In the genomic region with DNA sequence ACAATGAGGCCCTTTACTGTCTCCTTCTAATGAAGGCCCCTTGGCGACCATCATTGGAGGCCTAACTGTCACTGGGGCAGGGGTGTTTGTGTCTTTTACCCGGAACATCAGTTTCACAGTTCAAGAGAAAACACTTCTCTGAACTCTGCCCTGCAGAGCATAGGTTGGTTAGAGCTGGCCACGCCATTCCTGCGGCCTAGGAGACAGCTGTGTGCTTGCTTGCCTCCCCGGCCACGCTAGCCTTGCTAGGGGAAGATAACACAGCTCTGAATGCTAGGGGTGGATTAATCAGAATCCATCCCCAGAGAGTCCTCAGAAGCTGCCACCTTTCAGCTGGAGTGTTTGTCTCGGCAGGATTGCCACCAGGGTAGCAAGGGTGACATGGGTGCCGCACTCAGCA, we compare ENCODE assay signal across 21 mouse cellular contexts. TPM values are rescaled to one million over a fixed set of nuclear protein-coding genes. Genes with fewer than 3 reads are reported as not detected.
A peak's percentile ranks its signal among the peaks of the same experiment; 100 is the strongest.
DNase-seq lines count a peak whose midpoint lies in the region; ATAC-seq and TF ChIP-seq lines count a peak whose summit lies in the region.
"Had no signal": no experiment of that assay in that cellular context is flagged by ENCODE, and none has a peak within 500 bp of the region (broad histone marks: within the 10 kb centered on the region; RNA-seq: fewer than 3 reads in every experiment).

No protein-coding gene starts in this region.

- 69% methylated on average over 8 of the region's 8 CpGs for WGBS in kidney, adult 2 months
- 78% methylated on average over 8 of the region's 8 CpGs for WGBS in kidney, embryonic 15.5 days
- 77% methylated on average over 8 of the region's 8 CpGs for WGBS in kidney, postnatal 0 days
- WGBS in liver, embryonic 12.5 days (ENCODE audit: insufficient replicate concordance) = 38% methylated on average over 8 of the region's 8 CpGs
- 89% methylated on average over 8 of the region's 8 CpGs for WGBS in forebrain, embryonic 10.5 days
- 92% methylated on average over 8 of the region's 8 CpGs for WGBS in forebrain, embryonic 15.5 days

- no peaks in the 10 kb centered on the region for H3K9me3 ChIP-seq in kidney, embryonic 15.5 days (replicated peaks)
- no peaks in the 10 kb centered on the region for H3K9me3 ChIP-seq in kidney, postnatal 0 days (replicated peaks; ENCODE audit: low read length)
- H3K9me3 ChIP-seq in liver, embryonic 12.5 days (replicated peaks) = no peaks in the 10 kb centered on the region
- H3K9me3 ChIP-seq in forebrain, embryonic 10.5 days = no peaks in the 10 kb centered on the region
- H3K9me3 ChIP-seq in forebrain, embryonic 15.5 days = no peaks in the 10 kb centered on the region
- H3K9me3 ChIP-seq: embryonic facial prominence, embryonic 12.5 days; heart, embryonic 10.5 days; limb, embryonic 10.5 days; midbrain, embryonic 13.5 days had no signal

- no peaks in the 10 kb centered on the region for H3K36me3 ChIP-seq in kidney, adult 2 months (ENCODE audit: control insufficient read depth, insufficient read depth, low read length)
- peaks cover 24% of the 10 kb centered on the region for H3K36me3 ChIP-seq in kidney, embryonic 15.5 days
- no peaks in the 10 kb centered on the region for H3K36me3 ChIP-seq in kidney, postnatal 0 days (ENCODE audit: insufficient read depth, low read length)
- H3K36me3 ChIP-seq in liver, embryonic 12.5 days = no peaks in the 10 kb centered on the region
- H3K36me3 ChIP-seq in myocyte (ENCODE audit: control insufficient read depth, insufficient read depth) = no peaks in the 10 kb centered on the region
- H3K36me3 ChIP-seq in forebrain, embryonic 10.5 days (replicated peaks) = peaks cover 91% of the 10 kb centered on the region
- H3K36me3 ChIP-seq in forebrain, embryonic 15.5 days = 0 out of 2 replicates have a peak, but pooled peaks cover 4% of the 10 kb centered on the region

- peaks cover 6% of the 10 kb centered on the region; the same call in 1 of the 2 replicates for H3K4me1 ChIP-seq in kidney, adult 2 months (ENCODE audit: control insufficient read depth, insufficient read depth, low read length)
- H3K4me1 ChIP-seq in kidney, embryonic 15.5 days = peaks cover 6% of the 10 kb centered on the region
- H3K4me1 ChIP-seq in kidney, postnatal 0 days (replicated peaks; ENCODE audit: insufficient read depth, low read length) = 0 out of 2 replicates have a peak, but pooled peaks cover 3% of the 10 kb centered on the region
- peaks cover 25% of the 10 kb centered on the region for H3K4me1 ChIP-seq in liver, embryonic 12.5 days
- H3K4me1 ChIP-seq in forebrain, embryonic 10.5 days = no peaks in the 10 kb centered on the region
- H3K4me1 ChIP-seq in forebrain, embryonic 15.5 days = no peaks in the 10 kb centered on the region
- H3K4me1 ChIP-seq: embryonic facial prominence, embryonic 12.5 days; midbrain, embryonic 13.5 days had no signal

- H3K9ac ChIP-seq in kidney, embryonic 15.5 days = no peak overlapping the region
- H3K9ac ChIP-seq in kidney, postnatal 0 days (ENCODE audit: low read depth, low read length) = no peak overlapping the region
- H3K9ac ChIP-seq in liver, embryonic 12.5 days = no peak overlapping the region
- H3K9ac ChIP-seq in forebrain, embryonic 15.5 days (replicated peaks) = no peak overlapping the region
- H3K9ac ChIP-seq: embryonic facial prominence, embryonic 12.5 days; hindbrain, embryonic 14.5 days; lung, embryonic 14.5 days; midbrain, embryonic 13.5 days had no signal

- no peaks in the 10 kb centered on the region for H3K27me3 ChIP-seq in kidney, adult 2 months (replicated peaks; ENCODE audit: control insufficient read depth, insufficient read depth, low read length)
- no peaks in the 10 kb centered on the region for H3K27me3 ChIP-seq in kidney, embryonic 15.5 days
- no peaks in the 10 kb centered on the region for H3K27me3 ChIP-seq in kidney, postnatal 0 days (ENCODE audit: insufficient read depth, low read length)
- no peaks in the 10 kb centered on the region for H3K27me3 ChIP-seq in liver, embryonic 12.5 days (replicated peaks)
- no peaks in the 10 kb centered on the region for H3K27me3 ChIP-seq in myocyte (ENCODE audit: control insufficient read depth, insufficient read depth, insufficient read length)
- no peaks in the 10 kb centered on the region for H3K27me3 ChIP-seq in forebrain, embryonic 10.5 days (ENCODE audit: poor library complexity, severe bottlenecking)
- H3K27me3 ChIP-seq in forebrain, embryonic 15.5 days = no peaks in the 10 kb centered on the region
- H3K27me3 ChIP-seq: embryonic facial prominence, embryonic 12.5 days; midbrain, embryonic 13.5 days had no signal

- no peak for TF ChIP-seq CTCF in kidney, adult 2 months (conservative IDR thresholded peaks at IDR 0.05; ENCODE audit: insufficient read depth, insufficient read length, low read depth, low read length)
- no peak for TF ChIP-seq CTCF in kidney, postnatal 0 days (IDR thresholded peaks at IDR 0.05; ENCODE audit: low read depth)

- H3K4me2 ChIP-seq in kidney, embryonic 15.5 days = no peak overlapping the region
- H3K4me2 ChIP-seq in kidney, postnatal 0 days (ENCODE audit: low read length) = no peak overlapping the region
- H3K4me2 ChIP-seq in liver, embryonic 12.5 days = no peak overlapping the region
- H3K4me2 ChIP-seq in myocyte (ENCODE audit: low read depth) = no peak overlapping the region
- H3K4me2 ChIP-seq in forebrain, embryonic 15.5 days (replicated peaks) = no peak overlapping the region
- H3K4me2 ChIP-seq: embryonic facial prominence, embryonic 12.5 days; hindbrain, embryonic 14.5 days; lung, embryonic 14.5 days; midbrain, embryonic 13.5 days had no signal

- no peak for ATAC-seq in kidney, embryonic 15.5 days (replicated peaks; ENCODE audit: low FRiP score)
- ATAC-seq in kidney, postnatal 0 days (replicated peaks; ENCODE audit: low FRiP score, low read depth) = peak; percentile 65; the same call in 1 of the 2 replicates
- ATAC-seq in liver, embryonic 12.5 days = peak; percentile 76
- ATAC-seq in forebrain, embryonic 15.5 days (replicated peaks) = no peak
- ATAC-seq: midbrain, embryonic 13.5 days had no signal

- DNase-seq in kidney, adult 2 months = peak; percentile 82
- DNase-seq in kidney, postnatal 0 days (ENCODE audit: low spot score) = no peak
- DNase-seq in ovary, postnatal 14 days (ENCODE audit: low spot score) = no peak
- DNase-seq in forebrain, embryonic 10.5 days (ENCODE audit: extremely low spot score, low spot score) = no peak
- DNase-seq: adrenal gland, adult 8-10 months; cerebellum, adult 8-10 months; gastrocnemius, postnatal 25 days; heart, postnatal 14 days; lung, embryonic 14.5 days; right cerebral cortex, adult 18-20 months; thymus, adult 2 months had no signal

- no peak for TF ChIP-seq POLR2A in kidney, adult 2 months (IDR thresholded peaks at IDR 0.05; ENCODE audit: low read depth, low read length)
- TF ChIP-seq POLR2A in myocyte (IDR thresholded peaks at IDR 0.05; ENCODE audit: insufficient read length, low read depth) = no peak

- peak overlapping the region; percentile 65 for H3K27ac ChIP-seq in kidney, adult 2 months (ENCODE audit: insufficient read depth, low read depth, low read length)
- H3K27ac ChIP-seq in kidney, embryonic 15.5 days = no peak overlapping the region
- H3K27ac ChIP-seq in kidney, postnatal 0 days = no peak overlapping the region
- H3K27ac ChIP-seq in liver, embryonic 12.5 days = peak overlapping the region; percentile 46
- H3K27ac ChIP-seq in forebrain, embryonic 10.5 days = no peak overlapping the region
- H3K27ac ChIP-seq in forebrain, embryonic 15.5 days (replicated peaks) = no peak overlapping the region
- H3K27ac ChIP-seq: embryonic facial prominence, embryonic 12.5 days; heart, embryonic 10.5 days; hindbrain, embryonic 14.5 days; limb, embryonic 10.5 days; macrophage; midbrain, embryonic 13.5 days had no signal

- H3K79me2 ChIP-seq in myocyte (ENCODE audit: control insufficient read depth, insufficient read depth) = no peaks in the 10 kb centered on the region

- H3K4me3 ChIP-seq in kidney, adult 2 months (ENCODE audit: insufficient read depth, low read depth, low read length) = no peak overlapping the region
- H3K4me3 ChIP-seq in kidney, embryonic 15.5 days (replicated peaks) = no peak overlapping the region
- no peak overlapping the region for H3K4me3 ChIP-seq in kidney, postnatal 0 days (replicated peaks; ENCODE audit: low read depth, low read length)
- H3K4me3 ChIP-seq in liver, embryonic 12.5 days = no peak overlapping the region
- H3K4me3 ChIP-seq in myocyte = no peak overlapping the region
- H3K4me3 ChIP-seq in forebrain, embryonic 10.5 days = no peak overlapping the region
- H3K4me3 ChIP-seq in forebrain, embryonic 15.5 days = no peak overlapping the region
- H3K4me3 ChIP-seq: embryonic facial prominence, embryonic 12.5 days; heart, embryonic 10.5 days; limb, embryonic 10.5 days; midbrain, embryonic 13.5 days had no signal

- H3ac ChIP-seq in myocyte (ENCODE audit: control insufficient read depth, insufficient read length) = no peak overlapping the region

TF ChIP-seq in myocyte, 11 proteins besides CTCF, POLR2A, EP300 and RAD21:
- peak in 2 of 3 experiments; percentile 48 to 77 for TF ChIP-seq MYOG (IDR thresholded peaks at IDR 0.05; ENCODE audit: control insufficient read depth in 1 of 3, insufficient read depth in 1 of 3, insufficient read length in 2 of 3, low read depth in 2 of 3)
- TF ChIP-seq MYOD1 (IDR thresholded peaks at IDR 0.05; ENCODE audit: control insufficient read depth in 1 of 3, insufficient read length in 2 of 3, low read depth in 2 of 3) = peak in 2 of 3 experiments; percentile 23
- TF ChIP-seq TCF12 (IDR thresholded peaks at IDR 0.05; ENCODE audit: insufficient read depth, poor library complexity, severe bottlenecking) = no peak

RNA-seq across cellular contexts. Expression of gene Aqp1, which starts 36.8 kb away (rescaled TPM):
- 1,148 and 1,467 TPM in 2 replicates for polyA plus RNA-seq in kidney, adult 2 months (2012; rRNA removed)
- polyA plus RNA-seq in kidney, embryonic 15.5 days (2015; fragmentation: Nextera tagmentation; extraction: Ambion mirVana) = 29.9 and 38.4 TPM in 2 replicates
- polyA plus RNA-seq in kidney, postnatal 0 days (2015; fragmentation: Nextera tagmentation; extraction: Ambion mirVana) = 140 and 148 TPM in 2 replicates
- 29.1 and 29.5 TPM in 2 replicates for polyA plus RNA-seq in liver, embryonic 12.5 days (2016; fragmentation: Nextera tagmentation; extraction: Ambion mirVana)
- polyA plus RNA-seq in myocyte (2012; fragmentation: generic; extraction: Trizol) = 32.0 TPM
- polyA plus RNA-seq in forebrain, embryonic 10.5 days (2016; fragmentation: Nextera tagmentation; extraction: Ambion mirVana) = 0.65 and 0.93 TPM in 2 replicates
- polyA plus RNA-seq in forebrain, embryonic 15.5 days (2015; fragmentation: Nextera tagmentation; extraction: Ambion mirVana) = 5.8 and 12.2 TPM in 2 replicates
- polyA plus RNA-seq: macrophage had no signal

Comparison
In these comparisons a context has a peak if more than half of its experiments do, and no peak if none do; other contexts are left out.
1. H3K27ac ChIP-seq: peak in kidney, adult 2 months (single experiment) and liver, embryonic 12.5 days (single experiment); none in kidney, embryonic 15.5 days (single experiment), kidney, postnatal 0 days (single experiment), forebrain, embryonic 10.5 days (single experiment) and forebrain, embryonic 15.5 days (single experiment).
2. ATAC-seq: peak in kidney, postnatal 0 days (single experiment) and liver, embryonic 12.5 days (single experiment); none in kidney, embryonic 15.5 days (single experiment) and forebrain, embryonic 15.5 days (single experiment).